Mouse (Mus musculus) hindbrain, embryonic 12.5 days (tissue): ENCODE data around the gene S1pr2. TPM values are rescaled to one million over a fixed set of nuclear protein-coding genes. Genes with fewer than 3 reads are reported as not detected.

Experiments
- ATAC-seq: fragments of 200-750 bp; cut with Nextera tagmentation; 2 replicates; pipeline ENCODE4 v1.8.0; 2017; ENCODE audit warnings: moderate TSS enrichment; ENCODE audit not compliant: low FRiP score
- H3K27ac ChIP-seq: fragments of 300-500 bp; sonication (generic); 2 replicates; pipeline ENCODE4 v1.5.1; 2016; ENCODE audit warnings: mild to moderate bottlenecking
- H3K27me3 ChIP-seq: fragments of 300-500 bp; sonication (generic); 2 replicates; pipeline ENCODE4 v1.6.1; 2016; ENCODE audit warnings: mild to moderate bottlenecking
- H3K36me3 ChIP-seq: fragments of 300-500 bp; sonication (generic); 2 replicates; pipeline ENCODE4 v1.6.1; 2016; ENCODE audit warnings: mild to moderate bottlenecking
- H3K4me1 ChIP-seq: fragments of 300-500 bp; sonication (generic); 2 replicates; pipeline ENCODE4 v1.6.1; 2016
- H3K4me2 ChIP-seq: fragments of 300-500 bp; sonication (generic); replicated peaks from 2 replicates; pipeline ENCODE4 v1.6.1; 2016; ENCODE audit warnings: mild to moderate bottlenecking
- H3K4me3 ChIP-seq: fragments of 300-500 bp; sonication (generic); 2 replicates; pipeline ENCODE4 v1.5.1; 2016; ENCODE audit warnings: mild to moderate bottlenecking
- H3K9ac ChIP-seq: fragments of 300-500 bp; sonication (generic); 2 replicates; pipeline ENCODE4 v1.6.1; 2016; ENCODE audit warnings: mild to moderate bottlenecking, moderate library complexity
- H3K9me3 ChIP-seq: fragments of 300-500 bp; sonication (generic); replicated peaks from 2 replicates; pipeline ENCODE4 v1.6.1; 2016; ENCODE audit warnings: mild to moderate bottlenecking
- WGBS: fragments of 180-500 bp; shearing (Covaris S2); methylation state at CpG from one replicate; pipeline ENCODE4 v1.1.7; 2016; 5-methylcytosine and 5-hydroxymethylcytosine counted together
- polyA plus RNA-seq: library from polyadenylated mRNA; unstranded; fragments of >200 nt; fragmentation: Nextera tagmentation; extraction: Ambion mirVana; gene quantifications from 2 replicates; pipeline ENCODE4 v1.2.1, GENCODE M21; 2016

Gene S1pr2
- polyA plus RNA-seq, 1 experiment from 2014 or later = 22.1 TPM

GRCm38 (mm10) chr9:20993165-20993898 is 16.8 kb upstream of the S1pr2 start:
- Histone ChIP-seq H3K9ac (no peak overlapping the region), H3K4me3 (no peak overlapping the region), H3K27ac (no peak overlapping the region), H3K4me1 (peaks cover 5% of the 10 kb centered on the region), H3K36me3 (no peaks in the 10 kb centered on the region), H3K27me3 (no peaks in the 10 kb centered on the region), H3K9me3 (no peaks in the 10 kb centered on the region), H3K4me2 (no peak overlapping the region)
- 53% methylated on average over 5 of the region's 5 CpGs for WGBS
- no peak for ATAC-seq

GRCm38 (mm10) chr9:20991587-20991986 is 15.0 kb upstream of the S1pr2 start:
- Histone ChIP-seq H3K4me1 (peaks cover 5% of the 10 kb centered on the region), H3K9ac (no peak overlapping the region), H3K9me3 (no peaks in the 10 kb centered on the region), H3K27me3 (no peaks in the 10 kb centered on the region), H3K27ac (no peak overlapping the region), H3K4me2 (no peak overlapping the region), H3K36me3 (no peaks in the 10 kb centered on the region), H3K4me3 (no peak overlapping the region)
- 90% methylated on average over 4 of the region's 4 CpGs for WGBS
- no peak for ATAC-seq

- no peaks in the 10 kb centered on the region for H3K9me3 ChIP-seq
- no peaks in the 10 kb centered on the region for H3K27me3 ChIP-seq
- H3K27ac ChIP-seq = no peak overlapping the region
- 4% methylated on average over 10 of the region's 10 CpGs for WGBS
- peak overlapping the region; percentile 19; the same call in 1 of the 2 replicates for H3K4me2 ChIP-seq
- peaks cover 5% of the 10 kb centered on the region for H3K4me1 ChIP-seq
- no peaks in the 10 kb centered on the region for H3K36me3 ChIP-seq
- H3K9ac ChIP-seq = no peak overlapping the region
- no peak overlapping the region for H3K4me3 ChIP-seq
- ATAC-seq = no peak
Measured at GRCm38 (mm10) chr9:20990861-20991260, 14.3 kb upstream of the S1pr2 start.

- no peak overlapping the region for H3K27ac ChIP-seq
- no peak for ATAC-seq
- WGBS = 35% methylated on average over 7 of the region's 7 CpGs
- no peak overlapping the region for H3K4me3 ChIP-seq
- H3K27me3 ChIP-seq = no peaks in the 10 kb centered on the region
- peaks cover 8% of the 10 kb centered on the region for H3K4me1 ChIP-seq
- H3K9me3 ChIP-seq = no peaks in the 10 kb centered on the region
- H3K4me2 ChIP-seq = no peak overlapping the region
- no peak overlapping the region for H3K9ac ChIP-seq
- H3K36me3 ChIP-seq = no peaks in the 10 kb centered on the region
Measured at GRCm38 (mm10) chr9:20987953-20988352, 11.4 kb upstream of the S1pr2 start.

GRCm38 (mm10) chr9:20986952-20987686 is 10.5 kb upstream of the S1pr2 start:
- 60% methylated on average over 15 of the region's 15 CpGs for WGBS
- H3K27me3 ChIP-seq = no peaks in the 10 kb centered on the region
- no peak for ATAC-seq
- H3K4me3 ChIP-seq = no peak overlapping the region
- peaks cover 8% of the 10 kb centered on the region for H3K4me1 ChIP-seq
- H3K36me3 ChIP-seq = no peaks in the 10 kb centered on the region
- H3K27ac ChIP-seq = no peak overlapping the region
- no peak overlapping the region for H3K9ac ChIP-seq
- H3K4me2 ChIP-seq = no peak overlapping the region
- no peaks in the 10 kb centered on the region for H3K9me3 ChIP-seq

GRCm38 (mm10) chr9:20983169-20983568 is 6.6 kb upstream of the S1pr2 start:
- Histone ChIP-seq H3K9me3 (no peaks in the 10 kb centered on the region), H3K4me1 (0 out of 2 replicates have a peak, but pooled peaks cover 3% of the 10 kb centered on the region), H3K9ac (no peak overlapping the region), H3K36me3 (no peaks in the 10 kb centered on the region), H3K4me3 (no peak overlapping the region), H3K27me3 (no peaks in the 10 kb centered on the region), H3K27ac (no peak overlapping the region), H3K4me2 (no peak overlapping the region)
- WGBS = 59% methylated on average over 5 of the region's 5 CpGs
- ATAC-seq = no peak

GRCm38 (mm10) chr9:20982171-20982570 is 5.6 kb upstream of the S1pr2 start:
- Histone ChIP-seq H3K27me3 (no peaks in the 10 kb centered on the region), H3K9ac (no peak overlapping the region), H3K36me3 (no peaks in the 10 kb centered on the region), H3K4me3 (no peak overlapping the region), H3K27ac (no peak overlapping the region), H3K4me1 (0 out of 2 replicates have a peak, but pooled peaks cover 3% of the 10 kb centered on the region), H3K4me2 (no peak overlapping the region), H3K9me3 (no peaks in the 10 kb centered on the region)
- WGBS = 71% methylated on average over 3 of the region's 3 CpGs
- no peak for ATAC-seq

GRCm38 (mm10) chr9:20979769-20980168 is 3.2 kb upstream of the S1pr2 start:
- H3K4me1 ChIP-seq = peaks cover 14% of the 10 kb centered on the region
- H3K27me3 ChIP-seq = peaks cover 1% of the 10 kb centered on the region; the same call in 1 of the 2 replicates
- no peak overlapping the region for H3K4me2 ChIP-seq
- WGBS = 86% methylated on average over 7 of the region's 7 CpGs
- no peak overlapping the region for H3K27ac ChIP-seq
- H3K4me3 ChIP-seq = no peak overlapping the region
- ATAC-seq = no peak
- no peaks in the 10 kb centered on the region for H3K36me3 ChIP-seq
- H3K9me3 ChIP-seq = no peaks in the 10 kb centered on the region
- H3K9ac ChIP-seq = no peak overlapping the region

- Histone ChIP-seq H3K27me3 (peaks cover 6% of the 10 kb centered on the region; the same call in 1 of the 2 replicates), H3K4me3 (no peak overlapping the region), H3K27ac (no peak overlapping the region), H3K4me1 (peaks cover 16% of the 10 kb centered on the region), H3K36me3 (no peaks in the 10 kb centered on the region), H3K9ac (no peak overlapping the region), H3K4me2 (no peak overlapping the region), H3K9me3 (no peaks in the 10 kb centered on the region)
- no peak for ATAC-seq
- WGBS = 62% methylated on average over 5 of the region's 5 CpGs
Measured at GRCm38 (mm10) chr9:20979181-20979580, 2.6 kb upstream of the S1pr2 start.

- 62% methylated on average over 10 of the region's 10 CpGs for WGBS
- H3K27me3 ChIP-seq = peaks cover 6% of the 10 kb centered on the region; the same call in 1 of the 2 replicates
- ATAC-seq = no peak
- H3K36me3 ChIP-seq = no peaks in the 10 kb centered on the region
- H3K4me3 ChIP-seq = no peak overlapping the region
- H3K27ac ChIP-seq = no peak overlapping the region
- H3K9ac ChIP-seq = no peak overlapping the region
- peaks cover 19% of the 10 kb centered on the region for H3K4me1 ChIP-seq
- H3K4me2 ChIP-seq = no peak overlapping the region
- H3K9me3 ChIP-seq = no peaks in the 10 kb centered on the region
Measured at GRCm38 (mm10) chr9:20978409-20979095, 2.0 kb upstream of the S1pr2 start.

GRCm38 (mm10) chr9:20976961-20977689 is 544 bp upstream of the S1pr2 start:
- Histone ChIP-seq H3K9ac (peak overlapping the region; percentile 78; the same call in 1 of the 2 replicates), H3K9me3 (no peaks in the 10 kb centered on the region), H3K27me3 (peaks cover 6% of the 10 kb centered on the region; the same call in 1 of the 2 replicates), H3K4me1 (peaks cover 31% of the 10 kb centered on the region), H3K27ac (no peak overlapping the region; the same call in 1 of the 2 replicates), H3K4me2 (peak overlapping the region; percentile 89), H3K36me3 (no peaks in the 10 kb centered on the region), H3K4me3 (peak overlapping the region; percentile 78)
- peak; percentile 18 for ATAC-seq
- 6% methylated on average over 4 of the region's 4 CpGs for WGBS
